Mouse (Mus musculus): ENCODE measurements around the gene Dnase2a. TPM values are rescaled to one million over a fixed set of nuclear protein-coding genes. Genes with fewer than 3 reads are reported as not detected.

Dnase2a gene
- polyA plus RNA-seq (2014; fragmentation: Nextera tagmentation; extraction: Ambion mirVana) = 14.7 and 17.9 TPM in 2 replicates

DNA sequence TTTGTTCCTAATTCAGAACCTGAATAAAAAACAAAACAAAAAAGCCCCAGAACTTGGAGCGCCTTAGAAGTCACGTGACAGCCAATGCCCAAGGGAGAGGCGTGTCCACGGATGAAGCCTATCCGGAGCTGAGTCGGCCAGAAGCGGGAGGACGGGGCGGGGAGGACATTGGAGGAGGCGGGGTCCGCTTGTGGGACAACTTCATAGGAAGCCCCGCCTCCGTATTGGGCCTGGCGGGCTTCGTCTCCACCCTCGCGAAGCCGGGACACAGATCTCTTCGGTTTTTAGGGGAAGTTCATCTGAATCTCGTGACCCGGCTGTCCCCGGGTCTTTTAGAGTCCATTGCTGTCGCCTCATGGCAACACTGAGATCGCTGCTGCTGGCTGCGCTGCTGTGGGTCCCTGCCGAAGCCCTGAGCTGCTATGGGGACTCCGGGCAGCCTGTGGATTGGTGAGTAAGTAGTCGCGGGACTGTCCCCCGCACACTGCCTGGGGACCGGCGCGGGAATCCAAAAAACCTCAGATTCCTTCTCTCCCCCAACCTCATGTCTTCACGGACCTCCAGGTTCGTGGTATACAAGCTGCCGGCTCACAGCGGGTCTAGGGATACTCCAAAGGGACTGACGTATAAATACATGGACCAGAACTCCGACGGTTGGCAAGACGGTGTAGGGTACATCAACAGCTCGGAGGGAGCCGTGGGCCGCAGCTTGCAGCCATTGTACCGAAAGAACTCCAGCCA, at the start of gene Dnase2a:
Gene Dnase2a (plus strand): TSS at position 140 of the 741 bp plus-strand sequence.
- H3K9me3 ChIP-seq (ENCODE audit: control insufficient read depth, low read depth, low read length) = no peaks in the 10 kb centered on the region
- H3K36me3 ChIP-seq (ENCODE audit: control insufficient read depth, insufficient read depth, low read length) = no peaks in the 10 kb centered on the region
- no peaks in the 10 kb centered on the region; the same call in 1 of the 2 replicates for H3K4me1 ChIP-seq (ENCODE audit: control insufficient read depth, insufficient read depth, low read length)
- no peak within 1 kb of the TSS for H3K27ac ChIP-seq (ENCODE audit: low read length)
- WGBS = 2% methylated on average over 45 of the region's 45 CpGs
- ATAC-seq (ENCODE audit: insufficient number of reproducible peaks, insufficient read depth, low FRiP score, low read depth) = peak; percentile 90
- H3K9ac ChIP-seq (replicated peaks; ENCODE audit: low read depth, low read length) = peak within 1 kb of the TSS; percentile 23; the same call in 1 of the 2 replicates
- H3K27me3 ChIP-seq (ENCODE audit: control insufficient read depth, insufficient read depth, low read length) = peaks cover 20% of the 10 kb centered on the region
- H3K4me3 ChIP-seq (ENCODE audit: low read depth, low read length) = peak within 1 kb of the TSS; percentile 43
- H3K4me2 ChIP-seq (replicated peaks; ENCODE audit: low read depth, low read length) = peak within 1 kb of the TSS; percentile 84

DNA sequence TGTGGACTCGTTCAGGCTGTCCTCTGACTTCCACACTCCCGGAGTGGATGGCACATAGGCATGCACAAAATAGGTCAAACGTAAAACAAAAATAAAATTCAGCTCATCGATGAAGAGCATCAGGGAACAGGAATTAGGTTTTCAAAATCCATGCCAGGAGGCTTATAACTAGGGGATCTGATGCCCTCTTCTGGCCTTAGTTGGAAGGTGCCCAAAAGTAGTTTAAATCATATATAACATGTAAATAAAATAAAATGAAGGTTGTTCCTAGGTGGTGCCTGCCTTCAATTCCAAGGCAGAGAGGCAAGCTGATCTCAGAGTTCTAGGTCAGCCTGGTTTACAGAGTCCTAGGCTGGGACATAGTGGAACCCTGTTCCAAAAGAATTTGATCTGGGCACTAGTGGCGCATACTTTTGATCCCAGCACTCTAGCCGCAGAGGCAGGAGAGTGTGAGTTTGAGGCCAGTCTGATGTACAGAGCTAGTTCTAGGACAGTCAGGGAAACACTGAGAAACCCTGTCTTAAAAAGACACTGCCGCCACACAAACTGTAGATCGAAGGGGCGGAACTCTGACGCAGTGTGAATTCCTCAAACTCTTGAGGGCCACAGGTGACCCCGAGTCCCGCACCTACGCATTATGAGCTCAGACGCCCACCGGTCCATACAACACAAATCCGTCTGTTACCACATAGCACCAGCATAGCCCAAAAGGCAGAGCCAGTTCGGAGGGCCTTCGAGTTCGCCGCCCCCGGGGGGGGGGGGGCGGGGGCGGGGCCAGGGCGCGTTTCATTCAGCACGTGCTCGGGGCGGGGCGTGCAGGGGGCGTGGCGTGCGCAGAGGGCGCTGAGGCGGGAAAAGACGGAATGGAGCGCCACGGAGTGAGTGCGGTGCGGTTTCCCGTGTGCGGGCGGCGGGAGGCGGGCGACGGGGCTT, 36.7 kb upstream of the Dnase2a start, which contains the start of gene Syce2:
Gene Syce2 (plus strand): TSS at position 736 of the 933 bp plus-strand sequence.
- peak within 1 kb of the TSS; percentile 45; the same call in 1 of the 2 replicates for H3K9ac ChIP-seq (replicated peaks; ENCODE audit: low read depth, low read length)
- 15% methylated on average over 35 of the region's 46 CpGs for WGBS
- H3K36me3 ChIP-seq (ENCODE audit: control insufficient read depth, insufficient read depth, low read length) = peaks cover 24% of the 10 kb centered on the region
- H3K4me1 ChIP-seq (ENCODE audit: control insufficient read depth, insufficient read depth, low read length) = peaks cover 9% of the 10 kb centered on the region; the same call in 1 of the 2 replicates
- H3K27ac ChIP-seq (ENCODE audit: low read length) = no peak within 1 kb of the TSS
- no peaks in the 10 kb centered on the region for H3K9me3 ChIP-seq (ENCODE audit: control insufficient read depth, low read depth, low read length)
- H3K4me3 ChIP-seq (ENCODE audit: low read depth, low read length) = peak within 1 kb of the TSS; percentile 49
- ATAC-seq (ENCODE audit: insufficient number of reproducible peaks, insufficient read depth, low FRiP score, low read depth) = peak; percentile 75
- H3K27me3 ChIP-seq (ENCODE audit: control insufficient read depth, insufficient read depth, low read length) = no peaks in the 10 kb centered on the region
- H3K4me2 ChIP-seq (replicated peaks; ENCODE audit: low read depth, low read length) = peak within 1 kb of the TSS; percentile 99

DNA sequence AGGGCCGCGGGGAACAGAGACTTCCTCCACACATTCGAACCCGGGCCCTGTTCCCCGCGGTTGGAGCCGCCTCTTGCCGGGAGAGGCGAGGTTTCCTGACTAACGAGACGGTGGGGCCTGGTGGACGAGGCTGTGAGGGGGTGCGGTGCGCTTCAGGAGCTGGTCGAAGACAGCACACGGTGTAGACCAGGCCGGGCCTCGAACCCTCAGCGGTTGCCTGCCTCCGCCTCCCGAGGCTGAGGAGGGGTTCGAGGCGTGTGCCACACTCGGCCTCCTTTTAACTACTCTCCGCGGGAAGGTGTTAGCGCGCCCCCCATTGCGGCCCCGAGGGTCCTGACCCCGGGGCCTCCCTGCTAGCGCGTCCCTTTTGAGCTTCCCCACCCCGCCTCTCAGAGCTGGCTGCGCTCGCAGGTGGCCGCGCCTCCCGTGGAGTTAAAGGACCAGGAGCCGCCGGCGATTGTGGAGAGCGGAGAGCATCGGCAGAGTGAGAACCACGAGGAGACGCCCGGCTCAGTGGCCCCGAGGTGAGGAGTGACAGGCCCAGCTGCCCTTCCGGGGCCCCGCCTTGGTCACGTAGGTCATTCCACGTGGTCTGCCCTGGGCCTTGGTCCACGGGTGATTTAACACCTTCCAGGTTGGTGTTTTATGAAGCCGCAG, 35.9 kb upstream of the Dnase2a start:
- H3K36me3 ChIP-seq (ENCODE audit: control insufficient read depth, insufficient read depth, low read length) = peaks cover 16% of the 10 kb centered on the region
- no peak overlapping the region for H3K27ac ChIP-seq (ENCODE audit: low read length)
- peak; percentile 48 for ATAC-seq (ENCODE audit: insufficient number of reproducible peaks, insufficient read depth, low FRiP score, low read depth)
- no peaks in the 10 kb centered on the region for H3K9me3 ChIP-seq (ENCODE audit: control insufficient read depth, low read depth, low read length)
- H3K4me3 ChIP-seq (ENCODE audit: low read depth, low read length) = peak overlapping the region; percentile 49
- peak overlapping the region; percentile 45; the same call in 1 of the 2 replicates for H3K9ac ChIP-seq (replicated peaks; ENCODE audit: low read depth, low read length)
- H3K4me2 ChIP-seq (replicated peaks; ENCODE audit: low read depth, low read length) = peak overlapping the region; percentile 99
- no peaks in the 10 kb centered on the region for H3K27me3 ChIP-seq (ENCODE audit: control insufficient read depth, insufficient read depth, low read length)
- WGBS = 2% methylated on average over 54 of the region's 54 CpGs
- H3K4me1 ChIP-seq (ENCODE audit: control insufficient read depth, insufficient read depth, low read length) = peaks cover 9% of the 10 kb centered on the region; the same call in 1 of the 2 replicates

DNA sequence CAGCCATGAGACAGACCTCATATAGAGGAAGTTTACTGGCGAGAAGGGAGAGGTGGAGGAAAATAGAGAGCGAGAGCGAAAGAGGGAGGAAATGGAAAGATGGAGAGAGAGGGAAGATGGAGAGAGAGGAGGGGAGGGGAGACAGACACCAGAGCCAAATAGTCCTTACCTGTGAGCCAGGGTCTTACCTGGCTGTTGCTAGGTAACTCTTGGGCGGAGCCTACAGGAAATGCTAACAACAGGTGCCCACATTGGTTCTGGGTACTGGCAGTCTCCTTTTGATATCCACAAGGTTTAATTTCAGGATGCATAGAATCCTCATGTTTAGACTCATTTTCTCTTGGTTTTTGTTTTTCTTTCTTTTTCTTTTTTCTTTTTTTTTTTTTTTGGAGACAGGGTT, 35.3 kb upstream of the Dnase2a start:
- Histone ChIP-seq H3K4me2 (replicated peaks; ENCODE audit: low read depth, low read length) (peak overlapping the region; percentile 99), H3K9me3 (ENCODE audit: control insufficient read depth, low read depth, low read length) (no peaks in the 10 kb centered on the region), H3K27ac (ENCODE audit: low read length) (no peak overlapping the region), H3K4me1 (ENCODE audit: control insufficient read depth, insufficient read depth, low read length) (peaks cover 9% of the 10 kb centered on the region; the same call in 1 of the 2 replicates), H3K4me3 (ENCODE audit: low read depth, low read length) (peak overlapping the region; percentile 49), H3K9ac (replicated peaks; ENCODE audit: low read depth, low read length) (no peak overlapping the region), H3K36me3 (ENCODE audit: control insufficient read depth, insufficient read depth, low read length) (peaks cover 10% of the 10 kb centered on the region), H3K27me3 (ENCODE audit: control insufficient read depth, insufficient read depth, low read length) (no peaks in the 10 kb centered on the region)
- ATAC-seq (ENCODE audit: insufficient number of reproducible peaks, insufficient read depth, low FRiP score, low read depth) = no peak
- WGBS = 56% methylated on average over 4 of the region's 4 CpGs

DNA sequence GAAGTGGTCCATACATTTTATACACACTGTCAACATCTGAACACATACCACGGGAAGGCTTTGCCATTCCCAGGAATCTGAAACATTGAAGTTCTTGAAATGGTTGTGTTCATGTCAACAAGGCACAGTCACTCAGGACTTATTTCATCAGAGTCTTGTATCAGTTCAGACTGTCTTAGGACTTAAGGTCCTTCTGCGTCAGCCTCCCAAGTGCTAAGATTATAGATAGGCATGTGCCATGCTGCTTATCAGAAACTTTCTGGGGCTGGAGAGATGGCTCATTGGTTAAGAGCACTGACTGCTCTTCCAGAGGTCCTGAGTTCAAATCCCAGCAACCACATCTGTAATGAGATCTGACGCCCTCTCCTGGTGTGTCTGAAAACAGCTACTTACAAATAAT, 34.0 kb upstream of the Dnase2a start:
- peaks cover 9% of the 10 kb centered on the region; the same call in 1 of the 2 replicates for H3K4me1 ChIP-seq (ENCODE audit: control insufficient read depth, insufficient read depth, low read length)
- WGBS = 89% methylated on average over 3 of the region's 3 CpGs
- no peaks in the 10 kb centered on the region for H3K9me3 ChIP-seq (ENCODE audit: control insufficient read depth, low read depth, low read length)
- no peak overlapping the region for H3K4me3 ChIP-seq (ENCODE audit: low read depth, low read length)
- no peak overlapping the region for H3K9ac ChIP-seq (replicated peaks; ENCODE audit: low read depth, low read length)
- no peak overlapping the region for H3K4me2 ChIP-seq (replicated peaks; ENCODE audit: low read depth, low read length)
- H3K27ac ChIP-seq (ENCODE audit: low read length) = no peak overlapping the region
- H3K27me3 ChIP-seq (ENCODE audit: control insufficient read depth, insufficient read depth, low read length) = no peaks in the 10 kb centered on the region
- no peak for ATAC-seq (ENCODE audit: insufficient number of reproducible peaks, insufficient read depth, low FRiP score, low read depth)
- no peaks in the 10 kb centered on the region; the same call in 1 of the 2 replicates for H3K36me3 ChIP-seq (ENCODE audit: control insufficient read depth, insufficient read depth, low read length)

DNA sequence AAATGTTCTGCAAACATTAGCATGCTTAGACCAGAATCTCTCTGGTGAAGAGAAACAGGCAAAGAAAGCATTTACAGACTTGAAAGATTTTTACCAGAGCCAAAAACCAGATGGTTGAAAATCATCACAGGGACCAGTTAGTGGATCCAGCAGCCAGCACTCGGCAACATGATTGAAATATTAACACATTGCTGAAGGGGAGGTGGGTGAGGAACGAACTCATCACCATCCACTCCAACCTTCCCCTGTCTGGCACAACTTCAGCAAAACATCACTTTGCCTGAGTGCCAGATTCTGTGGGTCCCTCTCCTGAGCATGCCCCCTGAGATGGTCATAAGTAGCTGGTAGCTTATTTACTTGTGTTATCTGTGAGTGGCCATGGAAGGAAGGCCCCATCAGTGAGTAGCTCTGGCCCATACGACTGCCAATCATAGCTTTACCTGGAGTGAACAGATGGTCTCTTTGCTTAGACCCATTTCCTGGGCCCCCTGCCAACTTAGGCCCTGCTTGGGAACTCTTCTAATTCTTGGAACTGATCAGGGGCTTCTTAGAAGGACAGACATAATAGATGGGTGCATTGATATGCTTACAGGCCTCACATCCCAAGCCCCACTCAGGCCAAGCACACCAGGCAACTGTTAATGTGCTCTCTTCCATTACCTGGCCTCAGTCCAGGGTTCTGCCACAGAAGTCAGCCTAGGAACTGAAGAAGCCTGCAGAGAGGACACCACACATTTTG, 30.9 kb upstream of the Dnase2a start:
- Histone ChIP-seq H3K36me3 (ENCODE audit: control insufficient read depth, insufficient read depth, low read length) (no peaks in the 10 kb centered on the region), H3K27me3 (ENCODE audit: control insufficient read depth, insufficient read depth, low read length) (no peaks in the 10 kb centered on the region), H3K9me3 (ENCODE audit: control insufficient read depth, low read depth, low read length) (no peaks in the 10 kb centered on the region), H3K27ac (ENCODE audit: low read length) (no peak overlapping the region), H3K4me3 (ENCODE audit: low read depth, low read length) (no peak overlapping the region), H3K4me1 (ENCODE audit: control insufficient read depth, insufficient read depth, low read length) (peaks cover 6% of the 10 kb centered on the region; the same call in 1 of the 2 replicates), H3K9ac (replicated peaks; ENCODE audit: low read depth, low read length) (no peak overlapping the region), H3K4me2 (replicated peaks; ENCODE audit: low read depth, low read length) (no peak overlapping the region)
- WGBS = 80% methylated on average over 3 of the region's 3 CpGs
- ATAC-seq (ENCODE audit: insufficient number of reproducible peaks, insufficient read depth, low FRiP score, low read depth) = no peak

DNA sequence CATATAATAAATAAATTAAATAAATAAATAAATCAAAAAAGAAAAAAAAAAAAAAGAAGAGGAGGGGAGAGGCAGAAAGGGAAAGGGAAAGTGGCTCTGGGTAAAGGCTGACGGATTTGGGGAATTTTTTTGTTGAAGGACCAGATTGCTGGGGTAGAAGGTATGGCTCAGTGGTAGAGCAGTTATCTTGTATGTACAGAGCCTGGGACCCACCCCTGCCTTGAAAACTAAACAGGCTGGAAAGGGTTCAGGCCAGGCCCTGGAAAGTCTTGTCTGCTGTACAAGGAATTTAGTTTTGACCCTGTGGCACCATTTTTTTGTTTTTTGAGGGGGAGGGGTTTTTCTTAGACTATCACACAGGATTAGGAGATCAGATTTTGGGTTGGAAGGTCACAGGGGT, 29.4 kb upstream of the Dnase2a start:
- ATAC-seq (ENCODE audit: insufficient number of reproducible peaks, insufficient read depth, low FRiP score, low read depth) = no peak
- WGBS = 61% methylated on average over 1 of the region's 1 CpGs

More for the DNA sequence above, 29.4 kb upstream of the Dnase2a start:
- no peak overlapping the region for H3K27ac ChIP-seq (ENCODE audit: low read length)
- H3K9ac ChIP-seq (replicated peaks; ENCODE audit: low read depth, low read length) = no peak overlapping the region
- no peaks in the 10 kb centered on the region for H3K36me3 ChIP-seq (ENCODE audit: control insufficient read depth, insufficient read depth, low read length)
- H3K4me2 ChIP-seq (replicated peaks; ENCODE audit: low read depth, low read length) = no peak overlapping the region
- no peaks in the 10 kb centered on the region for H3K9me3 ChIP-seq (ENCODE audit: control insufficient read depth, low read depth, low read length)
- no peaks in the 10 kb centered on the region for H3K4me1 ChIP-seq (ENCODE audit: control insufficient read depth, insufficient read depth, low read length)
- no peaks in the 10 kb centered on the region for H3K27me3 ChIP-seq (ENCODE audit: control insufficient read depth, insufficient read depth, low read length)
- no peak overlapping the region for H3K4me3 ChIP-seq (ENCODE audit: low read depth, low read length)

Data from stomach, embryonic 14.5 days (tissue).